Mouse (Mus musculus) midbrain, embryonic 13.5 days (tissue): ENCODE results near the gene Enox1. TPM values are rescaled to one million over a fixed set of nuclear protein-coding genes. Genes with fewer than 3 reads are reported as not detected.

Experiments
- ATAC-seq: fragments of 200-750 bp; cut with Nextera tagmentation; 2 replicates; pipeline ENCODE4 v1.8.0; 2017; ENCODE audit warnings: mild to moderate bottlenecking, moderate TSS enrichment, moderate library complexity
- H3K27ac ChIP-seq: fragments of 300-500 bp; sonication (generic); 2 replicates; pipeline ENCODE4 v1.5.1; 2015; ENCODE audit warnings: inconsistent platforms, mild to moderate bottlenecking, moderate library complexity
- H3K27me3 ChIP-seq: fragments of 300-500 bp; sonication (generic); 2 replicates; pipeline ENCODE4 v1.6.1; 2015; ENCODE audit warnings: mild to moderate bottlenecking, inconsistent platforms
- H3K36me3 ChIP-seq: fragments of 300-500 bp; sonication (generic); 2 replicates; pipeline ENCODE4 v1.6.1; 2015; ENCODE audit warnings: mild to moderate bottlenecking, inconsistent platforms
- H3K4me1 ChIP-seq: fragments of 300-500 bp; sonication (generic); replicated peaks from 2 replicates; pipeline ENCODE4 v1.6.1; 2015; ENCODE audit warnings: inconsistent platforms
- H3K4me2 ChIP-seq: fragments of 300-500 bp; sonication (generic); replicated peaks from 2 replicates; pipeline ENCODE4 v1.6.1; 2015; ENCODE audit warnings: moderate library complexity, mild to moderate bottlenecking, inconsistent platforms
- H3K4me3 ChIP-seq: fragments of 300-500 bp; sonication (generic); replicated peaks from 2 replicates; pipeline ENCODE4 v1.5.1; 2015; ENCODE audit warnings: mild to moderate bottlenecking, inconsistent platforms
- H3K9ac ChIP-seq: fragments of 300-500 bp; sonication (generic); replicated peaks from 2 replicates; pipeline ENCODE4 v1.6.1; 2015; ENCODE audit warnings: mild to moderate bottlenecking, inconsistent platforms
- H3K9me3 ChIP-seq: fragments of 300-500 bp; sonication (generic); 2 replicates; pipeline ENCODE4 v1.6.1; 2016; ENCODE audit warnings: mild to moderate bottlenecking, inconsistent platforms
- WGBS: fragments of 180-500 bp; shearing (Covaris S2); methylation state at CpG from one replicate; pipeline ENCODE4 v1.1.7; 2015; 5-methylcytosine and 5-hydroxymethylcytosine counted together
- polyA plus RNA-seq: library from polyadenylated mRNA; unstranded; fragments of >200 nt; fragmentation: Nextera tagmentation; extraction: Ambion mirVana; gene quantifications from 2 replicates; pipeline ENCODE4 v1.2.1, GENCODE M21; 2015

The Enox1 gene
- polyA plus RNA-seq, 1 experiment from 2014 or later: 44.0 TPM

GRCm38 (mm10) chr14:77509042-77509441, 352.5 kb downstream of the Enox1 start:
- no peak for ATAC-seq

GRCm38 (mm10) chr14:77509924-77510323, 353.4 kb downstream of the Enox1 start:
- H3K4me2 ChIP-seq: no peak overlapping the region
- ATAC-seq: no peak

More at GRCm38 (mm10) chr14:77509042-77509441, 352.5 kb downstream of the Enox1 start:
- no peak overlapping the region for H3K27ac ChIP-seq
- peaks cover 7% of the 10 kb centered on the region; the same call in 1 of the 2 replicates for H3K36me3 ChIP-seq
- H3K4me3 ChIP-seq: no peak overlapping the region
- no peaks in the 10 kb centered on the region for H3K9me3 ChIP-seq
- no peaks in the 10 kb centered on the region for H3K27me3 ChIP-seq
- no peak overlapping the region for H3K9ac ChIP-seq
- peaks cover 4% of the 10 kb centered on the region for H3K4me1 ChIP-seq
- H3K4me2 ChIP-seq: no peak overlapping the region
- WGBS: 79% methylated on average over 6 of the region's 6 CpGs

GRCm38 (mm10) chr14:77511137-77511870, 354.7 kb downstream of the Enox1 start:
- no peak for ATAC-seq
- Histone ChIP-seq H3K4me3 (no peak overlapping the region), H3K4me2 (no peak overlapping the region), H3K27me3 (no peaks in the 10 kb centered on the region), H3K4me1 (peaks cover 4% of the 10 kb centered on the region), H3K9ac (no peak overlapping the region), H3K36me3 (peaks cover 7% of the 10 kb centered on the region; the same call in 1 of the 2 replicates), H3K27ac (no peak overlapping the region), H3K9me3 (no peaks in the 10 kb centered on the region)
- 88% methylated on average over 7 of the region's 7 CpGs for WGBS

More at GRCm38 (mm10) chr14:77509924-77510323, 353.4 kb downstream of the Enox1 start:
- H3K27me3 ChIP-seq: no peaks in the 10 kb centered on the region
- H3K4me1 ChIP-seq: peaks cover 4% of the 10 kb centered on the region
- H3K9ac ChIP-seq: no peak overlapping the region
- H3K27ac ChIP-seq: no peak overlapping the region
- H3K4me3 ChIP-seq: no peak overlapping the region
- H3K9me3 ChIP-seq: no peaks in the 10 kb centered on the region
- 74% methylated on average over 3 of the region's 3 CpGs for WGBS
- H3K36me3 ChIP-seq: peaks cover 7% of the 10 kb centered on the region; the same call in 1 of the 2 replicates

- Histone ChIP-seq H3K9ac (no peak overlapping the region), H3K4me3 (no peak overlapping the region), H3K4me2 (no peak overlapping the region), H3K27ac (no peak overlapping the region), H3K36me3 (no peaks in the 10 kb centered on the region), H3K27me3 (no peaks in the 10 kb centered on the region), H3K9me3 (no peaks in the 10 kb centered on the region), H3K4me1 (no peaks in the 10 kb centered on the region)
- ATAC-seq: no peak
- WGBS: 75% methylated on average over 4 of the region's 4 CpGs
Measured at GRCm38 (mm10) chr14:77518017-77518416, 361.5 kb downstream of the Enox1 start.

- H3K27me3 ChIP-seq: no peaks in the 10 kb centered on the region
- H3K9me3 ChIP-seq: no peaks in the 10 kb centered on the region
- H3K4me1 ChIP-seq: peaks cover 3% of the 10 kb centered on the region; the same call in 1 of the 2 replicates
- no peak overlapping the region for H3K4me2 ChIP-seq
- H3K9ac ChIP-seq: no peak overlapping the region
- WGBS: 73% methylated on average over 7 of the region's 7 CpGs
- ATAC-seq: no peak
- no peaks in the 10 kb centered on the region for H3K36me3 ChIP-seq
- H3K27ac ChIP-seq: no peak overlapping the region
- no peak overlapping the region for H3K4me3 ChIP-seq
Measured at GRCm38 (mm10) chr14:77518941-77519695, 362.6 kb downstream of the Enox1 start.

GRCm38 (mm10) chr14:77519701-77520100, 363.1 kb downstream of the Enox1 start:
- Histone ChIP-seq H3K36me3 (no peaks in the 10 kb centered on the region), H3K9me3 (no peaks in the 10 kb centered on the region), H3K27me3 (no peaks in the 10 kb centered on the region), H3K27ac (no peak overlapping the region), H3K4me3 (no peak overlapping the region), H3K4me2 (no peak overlapping the region), H3K9ac (no peak overlapping the region), H3K4me1 (peaks cover 5% of the 10 kb centered on the region; the same call in 1 of the 2 replicates)
- no peak for ATAC-seq
- 80% methylated on average over 1 of the region's 1 CpGs for WGBS

GRCm38 (mm10) chr14:77524303-77524702, 367.7 kb downstream of the Enox1 start:
- no peaks in the 10 kb centered on the region for H3K27me3 ChIP-seq
- no peak overlapping the region for H3K4me3 ChIP-seq
- H3K9me3 ChIP-seq: no peaks in the 10 kb centered on the region
- peaks cover 5% of the 10 kb centered on the region; the same call in 1 of the 2 replicates for H3K4me1 ChIP-seq
- H3K36me3 ChIP-seq: no peaks in the 10 kb centered on the region
- H3K9ac ChIP-seq: no peak overlapping the region
- no peak overlapping the region for H3K27ac ChIP-seq
- no peak overlapping the region for H3K4me2 ChIP-seq
- no peak for ATAC-seq
- WGBS: 86% methylated on average over 4 of the region's 4 CpGs

GRCm38 (mm10) chr14:77526262-77526661, 369.7 kb downstream of the Enox1 start:
- no peak for ATAC-seq
- no peaks in the 10 kb centered on the region for H3K36me3 ChIP-seq
- no peaks in the 10 kb centered on the region for H3K9me3 ChIP-seq
- peaks cover 5% of the 10 kb centered on the region; the same call in 1 of the 2 replicates for H3K4me1 ChIP-seq
- 89% methylated on average over 1 of the region's 1 CpGs for WGBS
- H3K4me2 ChIP-seq: no peak overlapping the region
- H3K27ac ChIP-seq: no peak overlapping the region
- H3K27me3 ChIP-seq: no peaks in the 10 kb centered on the region
- H3K4me3 ChIP-seq: no peak overlapping the region
- no peak overlapping the region for H3K9ac ChIP-seq

GRCm38 (mm10) chr14:77529201-77529600, 372.6 kb downstream of the Enox1 start:
- no peak overlapping the region for H3K4me3 ChIP-seq
- H3K4me1 ChIP-seq: peaks cover 1% of the 10 kb centered on the region; the same call in 1 of the 2 replicates
- H3K9ac ChIP-seq: no peak overlapping the region
- no peak overlapping the region for H3K27ac ChIP-seq
- no peak overlapping the region for H3K4me2 ChIP-seq
- no peak for ATAC-seq
- no peaks in the 10 kb centered on the region for H3K9me3 ChIP-seq
- H3K36me3 ChIP-seq: no peaks in the 10 kb centered on the region
- 73% methylated on average over 9 of the region's 9 CpGs for WGBS
- no peaks in the 10 kb centered on the region for H3K27me3 ChIP-seq

- no peaks in the 10 kb centered on the region for H3K4me1 ChIP-seq
- no peaks in the 10 kb centered on the region for H3K9me3 ChIP-seq
- WGBS: 84% methylated on average over 5 of the region's 5 CpGs
- no peaks in the 10 kb centered on the region for H3K36me3 ChIP-seq
- H3K9ac ChIP-seq: no peak overlapping the region
- no peak overlapping the region for H3K4me3 ChIP-seq
- H3K4me2 ChIP-seq: no peak overlapping the region
- H3K27ac ChIP-seq: no peak overlapping the region
- no peaks in the 10 kb centered on the region for H3K27me3 ChIP-seq
- no peak for ATAC-seq
Measured at GRCm38 (mm10) chr14:77529621-77530020, 373.1 kb downstream of the Enox1 start.

GRCm38 (mm10) chr14:77533638-77534037, 377.1 kb downstream of the Enox1 start:
- no peak for ATAC-seq
- H3K27ac ChIP-seq: no peak overlapping the region
- no peaks in the 10 kb centered on the region for H3K9me3 ChIP-seq
- H3K36me3 ChIP-seq: no peaks in the 10 kb centered on the region
- H3K27me3 ChIP-seq: no peaks in the 10 kb centered on the region
- no peak overlapping the region for H3K9ac ChIP-seq
- 74% methylated on average over 5 of the region's 5 CpGs for WGBS
- H3K4me1 ChIP-seq: no peaks in the 10 kb centered on the region
- no peak overlapping the region for H3K4me2 ChIP-seq
- H3K4me3 ChIP-seq: no peak overlapping the region

- Histone ChIP-seq H3K27ac (no peak overlapping the region), H3K9me3 (no peaks in the 10 kb centered on the region), H3K4me1 (no peaks in the 10 kb centered on the region), H3K9ac (no peak overlapping the region), H3K4me2 (no peak overlapping the region), H3K36me3 (no peaks in the 10 kb centered on the region), H3K4me3 (no peak overlapping the region), H3K27me3 (no peaks in the 10 kb centered on the region)
- WGBS: 76% methylated on average over 7 of the region's 7 CpGs
- no peak for ATAC-seq
Measured at GRCm38 (mm10) chr14:77534120-77534519, 377.6 kb downstream of the Enox1 start.
